8 mouse cellular contexts compared by ENCODE assay signal in genomic region chr7:130266166-130266490, GRCm38 (mm10).
DNase-seq lines count a peak whose midpoint lies in the region; ATAC-seq and TF ChIP-seq lines count a peak whose summit lies in the region.

No protein-coding gene starts in this region.

- peak overlapping the region; percentile 84 for H3K27ac ChIP-seq in hindbrain, embryonic 15.5 days (replicated peaks)
- H3K27ac ChIP-seq in limb, embryonic 14.5 days (replicated peaks; ENCODE audit: low read depth, low read length): peak overlapping the region; percentile 90
- H3K27ac ChIP-seq in midbrain, embryonic 14.5 days (replicated peaks; ENCODE audit: low read depth, low read length): peak overlapping the region; percentile 76
- H3K27ac ChIP-seq in stomach, postnatal 0 days (replicated peaks): peak overlapping the region; percentile 93

- H3K4me3 ChIP-seq in hindbrain, embryonic 15.5 days: peak overlapping the region; percentile 59
- peak overlapping the region; percentile 77 for H3K4me3 ChIP-seq in limb, embryonic 14.5 days (replicated peaks; ENCODE audit: low read length)
- peak overlapping the region; percentile 62 for H3K4me3 ChIP-seq in midbrain, embryonic 14.5 days (replicated peaks; ENCODE audit: low read depth, low read length)
- peak overlapping the region; percentile 83 for H3K4me3 ChIP-seq in stomach, postnatal 0 days (ENCODE audit: low read depth, low read length)

- intact Hi-C loops in gastrocnemius, postnatal 14 days (cut with DNase I; ENCODE audit: low total_unique reads): no loop called here

- TF ChIP-seq POLR2A in limb, embryonic 14.5 days (IDR thresholded peaks at IDR 0.05; ENCODE audit: borderline replicate concordance, extremely low read depth, insufficient read depth, insufficient read length): peak; percentile 53; the same call in 1 of the 2 replicates

- no peak for TF ChIP-seq EP300 in stomach, postnatal 0 days (optimal IDR thresholded peaks at IDR 0.05)

- ATAC-seq in common myeloid progenitor, adult 5-6 weeks (replicated peaks; ENCODE audit: low read depth, poor library complexity, severe bottlenecking): peak; percentile 88
- ATAC-seq in hindbrain, embryonic 15.5 days (ENCODE audit: low FRiP score, low read depth): peak; percentile 66
- peak; percentile 93 for ATAC-seq in limb, embryonic 14.5 days (ENCODE audit: low FRiP score, low read depth)
- peak; percentile 68 for ATAC-seq in midbrain, embryonic 14.5 days (ENCODE audit: low FRiP score, low TSS enrichment)
- peak; percentile 90 for ATAC-seq in stomach, postnatal 0 days (ENCODE audit: low FRiP score, low TSS enrichment)
- ATAC-seq in CD4-positive, CD25-positive, alpha-beta regulatory T cell, adult 4 months: no peak

- H3K4me2 ChIP-seq in hindbrain, embryonic 15.5 days: peak overlapping the region; percentile 94
- H3K4me2 ChIP-seq in limb, embryonic 14.5 days (replicated peaks; ENCODE audit: low read depth, low read length, severe bottlenecking): peak overlapping the region; percentile 79
- H3K4me2 ChIP-seq in midbrain, embryonic 14.5 days (ENCODE audit: low read length): peak overlapping the region; percentile 95
- H3K4me2 ChIP-seq in stomach, postnatal 0 days (replicated peaks; ENCODE audit: low read depth): peak overlapping the region; percentile 72

- no peaks in the 10 kb centered on the region; the same call in 1 of the 2 replicates for H3K27me3 ChIP-seq in hindbrain, embryonic 15.5 days
- peaks cover 5% of the 10 kb centered on the region; the same call in 1 of the 2 replicates for H3K27me3 ChIP-seq in limb, embryonic 14.5 days (ENCODE audit: control insufficient read depth, insufficient read depth, low read length)
- H3K27me3 ChIP-seq in midbrain, embryonic 14.5 days (ENCODE audit: control insufficient read depth, insufficient read depth, low read length): no peaks in the 10 kb centered on the region
- H3K27me3 ChIP-seq in stomach, postnatal 0 days (ENCODE audit: control insufficient read depth, insufficient read depth, low read length): no peaks in the 10 kb centered on the region

- DNase-seq in adrenal gland, adult 18-20 months (ENCODE audit: low spot score in 2 of 2): peak; percentile 78 to 79
- peak; percentile 84 for DNase-seq in gastrocnemius, postnatal 14 days
- DNase-seq in limb, embryonic 14.5 days (ENCODE audit: low spot score): peak; percentile 88
- DNase-seq in midbrain, embryonic 14.5 days: peak; percentile 88
- peak; percentile 91 for DNase-seq in stomach, postnatal 0 days (ENCODE audit: low spot score)

- H3K9ac ChIP-seq in hindbrain, embryonic 15.5 days: peak overlapping the region; percentile 66
- peak overlapping the region; percentile 92 for H3K9ac ChIP-seq in limb, embryonic 14.5 days (ENCODE audit: low read depth, low read length, severe bottlenecking)
- H3K9ac ChIP-seq in midbrain, embryonic 14.5 days (replicated peaks; ENCODE audit: low read length): peak overlapping the region; percentile 68
- H3K9ac ChIP-seq in stomach, postnatal 0 days (ENCODE audit: low read length): peak overlapping the region; percentile 91

- no peaks in the 10 kb centered on the region for H3K36me3 ChIP-seq in hindbrain, embryonic 15.5 days
- H3K36me3 ChIP-seq in limb, embryonic 14.5 days (ENCODE audit: control insufficient read depth, insufficient read depth, low read length): peaks cover 8% of the 10 kb centered on the region
- H3K36me3 ChIP-seq in midbrain, embryonic 14.5 days (ENCODE audit: control insufficient read depth, insufficient read depth, low read length): no peaks in the 10 kb centered on the region
- no peaks in the 10 kb centered on the region; the same call in 1 of the 2 replicates for H3K36me3 ChIP-seq in stomach, postnatal 0 days (ENCODE audit: control insufficient read depth, insufficient read depth, low read length)

- peaks cover 56% of the 10 kb centered on the region for H3K4me1 ChIP-seq in hindbrain, embryonic 15.5 days (replicated peaks)
- H3K4me1 ChIP-seq in limb, embryonic 14.5 days (ENCODE audit: control insufficient read depth, insufficient read depth, low read length): peaks cover 33% of the 10 kb centered on the region
- peaks cover 52% of the 10 kb centered on the region for H3K4me1 ChIP-seq in midbrain, embryonic 14.5 days (ENCODE audit: control insufficient read depth, insufficient read depth, low read length)
- peaks cover 6% of the 10 kb centered on the region; the same call in 1 of the 2 replicates for H3K4me1 ChIP-seq in stomach, postnatal 0 days (replicated peaks; ENCODE audit: control insufficient read depth, insufficient read depth)

- no peak for TF ChIP-seq CTCF in stomach, postnatal 0 days (IDR thresholded peaks at IDR 0.05; ENCODE audit: low read depth)

- H3K9me3 ChIP-seq in hindbrain, embryonic 15.5 days: no peaks in the 10 kb centered on the region
- H3K9me3 ChIP-seq in limb, embryonic 14.5 days (ENCODE audit: control insufficient read depth, low read length): no peaks in the 10 kb centered on the region
- no peaks in the 10 kb centered on the region for H3K9me3 ChIP-seq in midbrain, embryonic 14.5 days (ENCODE audit: control insufficient read depth, low read length)
- H3K9me3 ChIP-seq in stomach, postnatal 0 days (ENCODE audit: control insufficient read depth, low read length): no peaks in the 10 kb centered on the region

- WGBS in hindbrain, embryonic 15.5 days: 0% methylated on average over 36 of the region's 52 CpGs
- WGBS in limb, embryonic 14.5 days: 0% methylated on average over 9 of the region's 52 CpGs
- WGBS in midbrain, embryonic 14.5 days: under 1% methylated on average over 50 of the region's 52 CpGs
- WGBS in stomach, postnatal 0 days: under 1% methylated on average over 27 of the region's 52 CpGs
